Mouse (Mus musculus): Measurements from ENCODE around the gene 1700017B05Rik.
"Not testable (repeated sequence)": the region's sequence is repeated elsewhere in the genome, so short reads cannot be mapped to it uniquely, and the experiment has no call there.

The 1700017B05Rik gene

GRCm38 (mm10) chr9:57244106-57244685, 18.2 kb downstream of the 1700017B05Rik start:
- DNase-seq = no peak

GRCm38 (mm10) chr9:57242916-57243315, 19.5 kb downstream of the 1700017B05Rik start:
- DNase-seq = no peak

DNA sequence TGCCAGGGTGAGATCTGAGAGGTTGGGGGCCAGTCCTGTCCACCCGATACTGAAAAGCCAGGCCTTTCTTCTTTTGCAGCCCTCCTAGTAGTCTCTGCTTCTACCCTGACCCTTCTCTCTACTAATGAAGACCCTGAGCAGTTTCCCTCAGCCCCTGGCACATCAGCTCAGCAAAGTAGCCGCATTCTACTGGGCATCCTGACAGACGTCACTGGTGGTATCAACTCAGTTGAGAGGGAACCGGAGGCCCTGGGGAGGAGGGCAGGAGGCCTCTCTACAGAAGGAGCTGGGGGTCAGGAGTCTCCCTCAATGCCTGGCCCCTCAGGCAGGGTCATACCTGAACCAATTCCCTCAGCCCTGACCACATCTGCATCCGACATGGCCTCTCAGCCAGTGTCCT, 21.3 kb downstream of the 1700017B05Rik start:
- no peak for DNase-seq

- no peak for DNase-seq
Observed at GRCm38 (mm10) chr9:57238220-57238619, 24.2 kb downstream of the 1700017B05Rik start.

DNA sequence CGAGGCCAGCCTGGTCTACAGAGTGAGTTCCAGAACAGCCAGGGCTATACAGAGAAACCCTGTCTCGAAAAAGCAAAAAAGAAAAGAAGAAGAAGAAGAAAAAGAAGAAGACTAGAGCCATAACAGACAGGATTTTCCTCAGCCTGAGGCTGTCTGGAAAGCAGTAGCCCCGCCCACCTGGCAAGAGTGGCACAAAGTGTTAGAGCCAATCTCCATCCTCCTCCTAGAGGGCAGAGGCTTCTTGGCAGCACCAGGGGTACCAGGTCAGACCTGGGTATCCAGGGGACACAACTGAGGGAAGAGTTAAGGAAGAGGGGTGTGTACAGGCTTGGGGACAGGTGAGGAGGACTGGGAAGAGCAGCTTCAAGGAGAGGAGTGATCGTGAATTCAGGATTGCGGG, 24.7 kb downstream of the 1700017B05Rik start:
- DNase-seq = no peak

GRCm38 (mm10) chr9:57236256-57236655, 26.2 kb downstream of the 1700017B05Rik start, which contains the start of gene Trcg1:
Trcg1 (plus strand) TSS chr9:57236556.
- DNase-seq = no peak

DNA sequence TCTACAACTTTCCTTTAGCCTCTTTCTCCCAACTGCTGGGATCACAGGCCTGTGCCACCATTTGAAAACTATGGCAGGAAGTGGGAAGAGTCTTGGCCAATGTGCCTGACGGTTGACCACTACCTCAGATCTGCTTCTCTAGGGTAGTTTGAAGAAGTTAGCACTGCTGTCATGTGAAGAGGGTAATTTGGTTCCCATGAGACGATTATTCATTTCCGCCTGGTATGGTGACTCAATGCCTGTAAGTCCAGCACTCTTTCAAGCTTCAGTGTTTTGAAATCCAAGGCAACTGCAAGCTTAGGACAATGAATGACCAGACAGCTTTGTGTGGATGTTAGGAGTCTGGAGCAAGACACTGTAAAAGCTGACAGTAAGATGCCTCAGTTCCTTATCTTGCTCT, 28.6 kb downstream of the 1700017B05Rik start:
- DNase-seq = no peak

- no peak for DNase-seq
Observed at GRCm38 (mm10) chr9:57233142-57233541, 29.3 kb downstream of the 1700017B05Rik start.

DNA sequence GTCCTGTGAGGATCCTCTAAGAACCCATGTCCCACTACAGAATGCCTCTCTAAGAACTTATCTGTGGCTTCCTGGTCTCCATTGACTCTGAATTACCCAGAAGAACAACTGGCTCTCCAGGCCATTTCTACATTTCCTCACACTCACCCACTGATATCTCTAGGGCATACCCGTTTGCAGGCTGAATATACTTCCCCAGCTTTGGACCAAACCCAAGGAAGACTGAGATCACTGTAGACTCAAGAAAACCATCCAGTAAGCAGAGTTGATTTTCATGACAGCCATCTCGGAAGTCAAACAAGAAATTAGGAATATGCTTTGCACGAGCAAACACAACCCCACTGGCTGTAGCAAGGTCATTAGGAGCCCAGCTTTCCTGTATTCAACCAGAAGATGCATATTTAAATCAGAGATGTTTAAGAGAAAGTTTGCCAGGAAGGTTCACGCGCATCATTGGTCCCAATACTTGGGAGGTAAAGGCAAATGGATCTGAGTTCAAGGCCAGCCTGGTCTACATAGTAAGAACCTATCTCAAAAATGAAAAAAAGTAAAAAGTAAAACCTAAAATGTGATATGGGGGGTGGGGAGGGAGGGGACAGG, 30.0 kb downstream of the 1700017B05Rik start:
- no peak for DNase-seq

DNA sequence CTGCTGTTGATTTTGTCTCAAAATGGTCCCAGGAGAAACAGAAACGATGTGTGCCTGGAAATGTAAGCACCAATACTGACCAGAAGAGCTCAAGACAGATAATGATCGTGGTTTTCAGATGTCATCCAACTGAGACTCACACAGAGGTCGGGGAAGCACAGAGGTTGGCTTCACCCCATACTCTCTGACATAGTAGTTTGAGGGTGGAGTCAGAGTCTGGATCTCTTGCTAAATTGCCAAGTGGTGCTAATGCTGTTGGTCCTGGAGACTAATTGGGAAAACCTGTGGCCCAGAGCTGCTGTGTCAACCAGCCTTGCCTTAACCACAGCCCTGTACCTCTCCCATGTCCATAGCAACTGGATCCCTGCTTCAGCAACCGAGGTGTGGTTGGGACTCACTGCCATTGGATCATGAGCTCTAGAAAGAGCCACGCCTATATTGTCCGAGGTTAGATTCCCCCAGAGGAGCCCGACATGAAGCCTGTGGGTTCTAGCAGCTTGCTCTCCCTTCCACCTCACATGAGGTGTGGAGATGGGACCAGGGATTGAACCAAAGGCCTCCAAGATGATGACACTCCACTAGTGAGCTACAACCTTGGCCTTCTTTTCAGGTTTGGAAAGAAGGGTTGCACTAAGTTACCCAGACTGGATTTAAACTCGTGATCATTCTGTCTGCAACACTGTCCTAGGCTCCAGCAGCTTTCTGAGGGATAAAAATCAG, 30.7 kb downstream of the 1700017B05Rik start:
- DNase-seq = no peak

- DNase-seq = peak; percentile 28
Observed at GRCm38 (mm10) chr9:57230146-57230783, 32.1 kb downstream of the 1700017B05Rik start.

DNA sequence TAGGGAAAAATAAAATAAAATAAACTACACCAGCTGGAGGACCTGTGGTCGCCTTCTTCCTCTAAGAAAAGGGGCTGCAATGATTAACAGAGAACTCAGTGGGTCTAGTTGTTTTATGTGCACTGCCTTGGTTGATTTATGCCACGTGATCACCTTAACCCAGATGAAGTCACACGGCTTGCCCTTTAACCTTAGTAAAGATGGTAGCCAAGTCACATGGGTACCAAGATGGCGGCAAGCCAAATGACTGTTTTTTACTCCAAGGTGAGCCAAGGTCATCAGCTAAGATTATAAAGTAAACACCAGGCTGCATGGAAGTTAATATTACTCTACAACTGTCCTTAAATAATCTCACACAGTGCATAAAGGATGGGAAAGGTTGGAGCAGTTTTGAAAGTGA, 32.7 kb downstream of the 1700017B05Rik start:
- peak; percentile 85 for DNase-seq

DNA sequence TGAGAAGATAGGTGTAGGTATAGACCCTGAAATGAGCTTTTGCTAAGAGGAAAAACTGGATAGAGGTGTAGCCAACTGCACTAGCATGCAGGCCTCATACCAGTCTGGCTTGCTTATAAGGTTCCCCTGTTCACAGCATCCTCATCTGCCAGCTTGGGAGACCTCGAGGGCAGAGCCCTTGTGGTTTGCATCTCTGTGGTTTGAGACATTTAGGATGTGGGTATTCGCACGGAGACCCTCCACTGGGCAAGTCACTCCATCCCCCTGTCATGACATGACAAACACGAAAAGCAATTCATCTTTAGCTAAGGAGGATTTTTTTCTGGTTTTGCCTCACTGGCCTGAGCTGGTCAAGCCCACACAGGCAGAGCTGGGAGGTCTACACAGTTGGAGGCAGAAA, 34.2 kb downstream of the 1700017B05Rik start:
- DNase-seq = no peak

DNA sequence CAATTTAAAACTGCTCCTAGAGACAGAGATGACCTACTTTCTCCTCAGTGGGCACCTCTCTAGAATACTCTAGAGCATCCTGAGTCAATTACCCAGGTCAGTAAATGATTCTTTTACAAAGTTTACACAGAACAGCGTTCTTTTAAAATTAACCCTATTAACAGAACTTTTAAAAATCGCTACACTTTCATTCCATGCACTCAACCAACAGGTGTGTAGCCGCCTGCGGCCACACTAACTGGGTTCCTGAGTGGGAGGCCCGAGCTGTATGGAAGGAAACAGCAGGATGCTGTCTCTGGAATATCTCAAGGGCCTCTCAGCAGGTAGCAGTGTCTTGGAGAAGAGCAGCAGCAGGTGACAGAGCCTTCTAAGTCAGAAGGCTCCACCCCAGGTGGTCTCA, 35.2 kb downstream of the 1700017B05Rik start:
- peak; percentile 31 for DNase-seq

DNA sequence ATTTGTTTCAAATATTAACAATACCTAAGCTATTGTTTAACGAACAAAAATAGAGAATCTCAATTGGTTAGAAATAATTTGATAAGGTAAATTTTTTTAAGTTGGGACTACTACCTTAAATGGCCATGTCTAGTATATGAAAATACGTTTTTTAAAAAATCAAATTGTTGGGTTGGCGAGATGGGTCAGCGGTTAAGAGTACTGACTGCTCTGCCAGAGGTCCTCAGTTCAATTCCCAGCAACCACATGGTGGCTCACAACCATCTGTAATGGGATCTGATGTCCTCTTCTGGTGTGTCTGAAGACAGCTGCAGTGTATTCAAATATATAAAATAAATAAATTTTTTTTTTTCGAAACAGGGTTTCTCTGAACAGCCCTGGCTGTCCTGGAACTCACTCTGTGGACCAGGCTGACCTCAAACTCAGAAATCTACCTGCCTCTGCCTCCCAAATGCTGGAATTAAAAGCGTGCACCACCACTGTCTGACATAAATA, 35.7 kb downstream of the 1700017B05Rik start:
- DNase-seq = not testable (repeated sequence)

- peak; percentile 32 for DNase-seq
Observed at GRCm38 (mm10) chr9:57225780-57226627, 36.4 kb downstream of the 1700017B05Rik start.

DNA sequence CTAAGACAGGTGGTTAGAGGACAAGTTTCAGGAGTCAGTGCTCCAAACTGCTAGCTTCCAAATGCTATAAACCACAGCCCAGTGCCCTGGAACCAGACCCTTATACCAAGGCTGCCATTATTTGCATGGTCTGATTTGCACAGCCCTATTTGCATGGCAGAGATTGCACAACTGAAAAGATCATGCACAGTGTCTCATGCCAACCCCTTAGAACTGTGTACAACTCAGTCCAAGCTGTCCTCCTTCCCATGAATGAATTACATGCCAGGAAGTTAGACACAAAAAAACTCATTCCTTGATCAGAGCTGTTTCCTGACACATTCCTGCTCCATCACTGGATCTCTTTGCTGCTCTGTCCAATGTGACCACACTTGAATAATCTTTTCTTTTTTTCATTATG, 39.1 kb downstream of the 1700017B05Rik start:
- DNase-seq = no peak

DNA sequence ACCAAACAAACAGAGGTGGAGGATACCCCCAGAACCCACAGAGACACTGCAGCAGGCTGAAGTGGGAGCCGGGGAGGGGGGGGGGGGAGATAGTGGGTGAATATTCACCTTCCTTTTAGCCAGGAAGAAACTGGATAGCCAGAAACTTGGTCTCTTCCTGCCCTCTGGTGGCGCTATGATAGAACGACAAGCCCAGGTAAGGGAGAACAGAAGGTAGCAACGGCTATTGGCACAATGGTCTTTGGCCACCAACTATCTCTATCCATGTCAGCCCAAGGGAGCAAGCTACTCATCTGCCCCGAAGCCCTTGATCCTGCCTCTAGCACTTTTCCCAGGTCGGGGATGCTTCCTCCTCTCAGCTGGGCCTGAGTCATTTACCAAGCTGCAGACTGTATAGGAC, 42.1 kb downstream of the 1700017B05Rik start:
- DNase-seq = peak; percentile 70

- DNase-seq = no peak
Observed at GRCm38 (mm10) chr9:57219511-57219910, 42.9 kb downstream of the 1700017B05Rik start.

DNA sequence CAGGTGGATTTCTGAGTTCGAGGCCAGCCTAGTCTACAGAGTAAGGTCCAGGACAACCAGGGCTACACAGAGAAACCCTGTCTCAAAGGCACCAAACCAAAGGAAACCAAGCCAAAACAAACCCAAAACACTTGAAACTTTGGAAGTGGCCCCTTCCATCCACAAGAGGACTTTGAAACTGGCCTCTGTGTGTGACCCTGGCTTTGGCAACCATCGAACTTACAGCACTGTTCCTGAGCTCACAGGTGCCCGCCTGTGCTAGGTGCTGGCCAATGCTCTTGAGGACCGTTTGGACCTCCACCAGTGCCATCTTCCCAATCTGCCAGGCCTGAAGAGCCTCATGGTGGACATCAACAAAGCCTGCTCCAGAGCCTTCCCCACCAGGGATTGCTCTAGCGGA, 43.6 kb downstream of the 1700017B05Rik start:
- no peak for DNase-seq

- DNase-seq = no peak
Observed at GRCm38 (mm10) chr9:57217220-57217619, 45.2 kb downstream of the 1700017B05Rik start.

GRCm38 (mm10) chr9:57214500-57214899, 47.9 kb downstream of the 1700017B05Rik start:
- no peak for DNase-seq

All from kidney, adult 18-20 months (tissue).